Mouse (Mus musculus): ENCODE data around the gene Ifnar2.
"Not testable (repeated sequence)": the region's sequence is repeated elsewhere in the genome, so short reads cannot be mapped to it uniquely, and the experiment has no call there.

Gene Ifnar2

DNA sequence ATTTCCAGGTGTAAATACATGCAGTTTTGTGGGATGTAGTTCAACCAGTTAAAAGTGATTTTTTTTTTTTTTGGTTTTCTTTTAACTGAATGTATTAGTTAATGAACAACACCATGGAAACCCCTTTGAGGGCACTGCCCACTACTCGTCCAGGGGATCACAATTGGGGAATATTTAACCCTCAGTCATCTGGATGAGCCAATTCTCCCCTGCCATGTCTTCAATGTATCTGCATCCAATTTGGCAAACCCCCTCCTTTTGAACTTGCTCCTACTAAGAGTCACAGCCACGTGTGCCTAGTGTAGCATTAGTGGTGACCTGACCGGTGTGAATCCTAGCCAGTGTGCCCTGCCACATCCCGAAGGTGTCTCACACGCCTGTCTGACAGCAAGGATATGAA, 45.9 kb downstream of the Ifnar2 start:
- DNase-seq (ENCODE audit: extremely low read depth, insufficient read length, low spot score) = no peak

GRCm38 (mm10) chr16:91425816-91426215, 53.2 kb downstream of the Ifnar2 start:
- DNase-seq (ENCODE audit: extremely low read depth, insufficient read length, low spot score) = no peak

DNA sequence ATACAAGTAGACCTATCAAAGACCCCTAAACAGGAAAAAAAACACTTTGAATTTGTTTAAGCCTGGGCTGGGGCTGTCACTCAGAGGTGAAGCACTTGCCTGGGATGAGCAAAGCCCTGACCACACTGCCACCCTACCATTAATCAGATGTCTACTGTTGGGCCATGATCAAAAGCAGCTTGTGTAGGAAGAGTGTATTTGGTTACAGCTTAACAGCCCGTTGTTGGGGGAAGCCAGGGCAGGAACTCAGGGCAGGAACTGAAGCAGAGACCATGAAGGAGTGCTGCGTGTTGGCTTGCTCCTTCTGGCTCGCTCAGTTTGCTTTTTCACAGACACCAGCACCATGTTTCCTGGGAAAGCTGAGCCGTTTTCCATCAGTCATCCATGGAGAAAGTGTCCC, 54.0 kb downstream of the Ifnar2 start:
- no peak for DNase-seq (ENCODE audit: extremely low read depth, insufficient read length, low spot score)

- no peak for DNase-seq (ENCODE audit: extremely low read depth, insufficient read length, low spot score)
These were observed 54.9 kb downstream of the Ifnar2 start for GRCm38 (mm10) chr16:91427461-91427860.

DNA sequence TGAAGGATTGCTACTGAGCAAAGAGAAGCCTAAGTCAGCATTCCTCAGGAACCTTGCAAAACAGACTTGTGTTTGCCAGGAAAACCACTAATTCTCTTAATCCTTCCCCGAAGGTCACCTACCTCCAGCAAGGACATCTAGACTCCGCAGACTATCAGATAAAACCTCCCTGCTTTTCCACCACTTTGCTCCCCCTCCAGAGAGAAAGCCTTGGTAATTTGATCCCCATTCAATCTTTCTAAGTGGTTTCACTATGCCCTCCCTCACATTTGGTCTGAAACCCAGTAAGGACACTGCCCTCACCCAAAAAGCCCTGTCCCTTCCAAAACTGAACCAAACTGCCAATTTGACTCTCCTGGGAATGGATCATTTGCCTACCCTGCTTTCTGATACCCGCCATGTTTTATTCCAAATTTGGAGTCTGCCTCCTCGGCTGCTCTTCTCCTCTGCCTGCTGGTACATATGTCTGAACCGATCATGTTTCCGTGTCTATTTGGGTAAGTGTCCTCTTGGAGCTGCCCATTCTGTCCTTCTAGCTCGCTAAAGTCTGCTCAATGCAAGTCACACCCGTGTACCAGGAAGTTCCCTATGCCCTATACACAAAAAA, 55.8 kb downstream of the Ifnar2 start:
- no peak for DNase-seq (ENCODE audit: extremely low read depth, insufficient read length, low spot score)

DNA sequence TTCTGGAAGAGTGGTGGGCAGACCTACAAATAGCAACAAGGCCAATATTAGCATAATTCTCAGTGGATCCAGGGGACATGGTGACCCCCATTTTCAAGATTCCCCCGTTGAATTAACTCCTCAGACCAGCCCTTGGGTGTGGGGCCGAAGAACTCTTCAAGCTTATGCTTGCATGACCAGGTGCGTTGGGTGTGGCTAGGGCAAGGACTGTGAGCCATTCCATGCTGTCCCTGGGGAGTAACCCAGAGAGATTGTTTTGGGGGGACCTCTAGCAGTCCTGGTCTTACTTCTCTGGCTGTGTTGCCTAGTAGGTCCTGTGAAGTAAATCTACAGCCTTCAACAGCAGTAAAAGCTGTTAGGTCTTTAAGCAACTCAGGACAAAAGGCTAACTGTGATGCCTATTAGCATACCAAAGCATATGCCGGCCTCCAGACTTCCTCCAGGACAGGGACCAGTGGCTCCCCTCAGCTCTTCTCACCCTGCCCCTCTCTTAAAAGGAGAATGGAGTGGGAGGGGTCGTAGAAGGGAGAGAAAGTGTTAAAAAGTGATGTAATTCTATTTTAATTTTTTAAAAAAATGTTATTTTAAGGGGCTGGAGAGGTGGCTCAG, 60.2 kb downstream of the Ifnar2 start:
- no peak for DNase-seq (ENCODE audit: extremely low read depth, insufficient read length, low spot score)

DNA sequence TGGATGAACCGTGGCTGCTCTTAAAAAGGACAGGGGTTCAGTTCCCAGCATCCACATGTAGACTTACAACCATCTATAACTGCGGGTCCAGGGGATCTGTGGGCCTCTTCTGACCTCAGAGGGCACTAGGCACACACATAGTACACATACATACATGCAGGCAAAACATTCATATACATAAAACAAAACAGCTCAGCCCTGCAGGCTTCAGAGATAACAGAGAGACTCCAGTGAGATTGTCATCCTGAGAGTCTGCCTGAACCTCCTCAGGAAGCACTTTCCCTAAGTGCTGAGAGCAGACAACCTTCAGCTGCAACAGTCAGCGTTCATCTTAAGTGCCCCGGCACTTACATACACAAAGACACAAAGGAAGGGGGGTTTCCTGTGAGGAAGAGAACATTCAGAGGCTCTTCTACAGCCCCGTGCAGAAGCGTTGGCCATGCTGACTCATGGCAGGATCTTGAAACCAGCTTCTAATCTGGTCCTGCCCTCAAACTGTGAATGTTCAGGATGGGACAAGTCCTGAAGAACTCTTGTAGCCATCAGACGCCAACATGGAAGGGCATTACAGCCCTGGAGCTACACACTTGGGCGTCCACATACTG, 60.8 kb downstream of the Ifnar2 start:
- no peak for DNase-seq (ENCODE audit: extremely low read depth, insufficient read length, low spot score)

DNA sequence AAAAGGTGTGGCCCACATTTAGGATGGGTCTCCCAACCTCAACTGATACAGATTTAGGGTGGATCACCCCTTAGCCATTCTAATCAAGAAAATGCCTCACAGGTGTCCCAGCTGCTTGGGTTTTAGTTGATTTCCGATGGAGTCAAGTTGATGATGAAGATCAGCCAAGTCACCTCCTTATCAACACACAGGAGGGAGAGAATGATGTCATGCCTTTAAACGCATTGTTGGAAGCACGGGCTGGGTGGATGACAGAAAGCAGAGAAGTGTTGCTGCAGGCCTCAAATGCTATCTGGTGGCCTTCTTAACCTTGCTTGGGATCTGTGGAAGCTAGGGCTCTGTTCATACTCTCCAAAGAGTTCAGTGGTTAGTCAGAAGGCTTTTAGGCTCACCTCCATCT, 61.5 kb downstream of the Ifnar2 start:
- DNase-seq (ENCODE audit: extremely low read depth, insufficient read length, low spot score) = no peak

GRCm38 (mm10) chr16:91438081-91438480, 65.5 kb downstream of the Ifnar2 start:
- no peak for DNase-seq (ENCODE audit: extremely low read depth, insufficient read length, low spot score)

- not testable (repeated sequence) for DNase-seq (ENCODE audit: extremely low read depth, insufficient read length, low spot score)
These were observed 66.0 kb downstream of the Ifnar2 start for GRCm38 (mm10) chr16:91438599-91438998.

DNA sequence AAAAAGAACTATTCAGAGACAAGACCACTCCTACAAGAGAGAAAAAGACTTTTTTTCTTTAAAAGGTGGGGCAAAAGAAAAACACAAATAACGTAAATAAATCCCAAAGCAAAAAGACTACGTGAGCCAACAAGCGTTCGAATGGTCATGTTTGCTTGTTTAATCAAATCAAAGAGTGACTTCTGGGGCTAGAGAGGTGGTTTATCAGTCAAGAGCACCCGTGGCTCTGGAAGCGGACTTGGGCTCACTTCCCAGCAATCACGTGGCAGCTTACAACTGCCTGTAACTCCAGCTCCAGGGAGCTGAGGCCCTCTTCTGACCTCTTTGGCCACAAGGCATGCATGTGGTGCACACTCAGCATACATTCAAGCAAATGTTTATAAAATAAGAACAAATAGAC, 68.8 kb downstream of the Ifnar2 start:
- DNase-seq (ENCODE audit: extremely low read depth, insufficient read length, low spot score) = no peak

DNA sequence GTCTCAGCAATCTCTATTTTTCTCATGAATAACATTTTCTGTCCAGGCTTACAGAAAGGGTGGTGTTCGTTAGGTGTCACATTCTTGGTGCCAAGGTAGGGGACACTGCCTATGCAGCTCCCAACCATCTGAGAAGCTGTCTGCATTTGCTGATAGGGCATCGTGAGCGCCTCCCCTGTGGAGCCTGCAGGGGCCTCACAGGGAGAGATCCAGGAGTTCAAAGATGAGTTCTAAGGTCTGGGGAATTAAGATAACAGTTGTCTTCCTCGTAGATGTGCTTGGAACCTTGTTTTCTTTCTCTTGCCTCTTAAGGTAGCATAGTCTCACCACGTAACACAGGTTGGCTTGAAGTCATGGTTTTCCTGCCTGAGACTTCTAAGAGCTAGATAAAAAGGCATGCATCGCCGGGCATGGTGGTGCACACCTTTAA, 69.2 kb downstream of the Ifnar2 start:
- DNase-seq (ENCODE audit: extremely low read depth, insufficient read length, low spot score) = no peak

DNA sequence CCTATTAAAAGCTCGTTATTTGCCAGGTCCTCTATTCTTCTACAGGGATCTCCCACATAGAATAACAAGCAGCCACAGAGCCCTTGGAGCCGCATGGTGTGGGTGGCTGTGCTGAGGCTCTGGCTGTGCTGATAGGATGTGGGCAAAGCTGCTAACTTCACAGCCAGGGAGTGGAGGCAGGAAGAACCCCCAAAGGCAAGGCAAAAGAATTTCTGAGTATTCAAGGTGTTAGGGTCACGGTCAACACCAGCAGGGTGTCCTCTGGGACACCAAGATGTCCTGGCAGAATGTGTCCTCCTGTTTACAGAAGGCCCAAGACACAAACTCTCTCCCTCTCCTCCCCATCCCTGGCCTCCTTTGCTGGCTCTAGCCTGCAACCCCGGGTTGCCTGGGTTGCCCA, 69.9 kb downstream of the Ifnar2 start:
- DNase-seq (ENCODE audit: extremely low read depth, insufficient read length, low spot score) = no peak

GRCm38 (mm10) chr16:91443211-91443611, 70.6 kb downstream of the Ifnar2 start:
- no peak for DNase-seq (ENCODE audit: extremely low read depth, insufficient read length, low spot score)

- DNase-seq (ENCODE audit: extremely low read depth, insufficient read length, low spot score) = no peak
These were observed 72.3 kb downstream of the Ifnar2 start for GRCm38 (mm10) chr16:91444847-91445246.

- no peak for DNase-seq (ENCODE audit: extremely low read depth, insufficient read length, low spot score)
These were observed 73.0 kb downstream of the Ifnar2 start for GRCm38 (mm10) chr16:91445566-91445965.

DNA sequence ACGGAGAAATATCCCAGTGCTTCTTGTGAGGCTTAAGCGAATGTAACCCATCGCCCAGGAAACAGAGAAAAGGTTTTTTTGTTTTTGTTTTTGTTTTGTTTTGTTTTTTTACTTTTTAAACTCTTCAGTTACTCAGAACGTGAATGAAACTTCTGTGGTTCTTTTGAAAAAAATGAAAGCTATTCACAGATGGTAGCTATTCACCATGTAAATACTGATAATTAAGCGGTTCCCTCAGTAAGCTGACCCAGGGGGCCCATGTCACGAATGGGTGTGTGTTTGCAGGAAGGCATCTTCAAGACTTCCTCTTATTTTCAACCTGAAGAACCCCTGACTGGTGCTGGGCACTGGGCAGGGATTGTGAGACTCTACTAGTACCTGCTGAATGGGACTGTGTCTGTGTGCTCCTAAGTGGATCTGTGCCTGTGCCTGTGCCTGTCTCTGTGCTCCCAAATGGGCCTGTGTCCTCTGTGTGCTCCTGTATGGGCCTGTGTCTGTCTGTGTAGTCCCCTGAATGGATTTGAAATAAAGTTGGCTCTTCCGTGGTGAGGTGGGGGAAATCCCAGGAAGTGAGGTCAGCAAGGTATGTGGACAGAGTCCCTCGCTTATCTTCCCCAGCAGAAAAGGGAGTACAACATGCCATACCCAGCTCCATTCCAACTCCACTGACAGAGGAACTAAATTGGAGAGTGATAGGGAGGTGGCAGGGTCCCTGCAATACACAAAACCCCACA, 74.4 kb downstream of the Ifnar2 start:
- DNase-seq (ENCODE audit: extremely low read depth, insufficient read length, low spot score) = no peak

DNA sequence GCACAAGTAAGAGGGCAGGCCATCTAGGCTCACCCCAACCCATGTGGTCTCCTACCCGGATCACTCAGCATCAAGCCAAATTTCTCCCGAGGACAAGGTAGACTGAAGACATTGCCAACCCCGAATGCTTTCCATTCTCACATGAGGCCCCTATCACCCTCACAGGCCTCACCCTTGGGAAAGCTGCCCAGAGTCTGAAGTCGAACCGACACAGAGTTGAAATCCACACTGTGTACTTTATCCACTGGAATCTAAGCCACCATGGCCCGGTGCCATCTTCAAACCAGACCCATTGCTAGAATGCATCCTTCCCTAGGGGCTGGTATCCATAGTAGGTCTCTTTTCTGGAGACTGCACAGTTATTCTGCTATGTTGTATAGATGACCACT, 74.9 kb downstream of the Ifnar2 start:
- no peak for DNase-seq (ENCODE audit: extremely low read depth, insufficient read length, low spot score)

DNA sequence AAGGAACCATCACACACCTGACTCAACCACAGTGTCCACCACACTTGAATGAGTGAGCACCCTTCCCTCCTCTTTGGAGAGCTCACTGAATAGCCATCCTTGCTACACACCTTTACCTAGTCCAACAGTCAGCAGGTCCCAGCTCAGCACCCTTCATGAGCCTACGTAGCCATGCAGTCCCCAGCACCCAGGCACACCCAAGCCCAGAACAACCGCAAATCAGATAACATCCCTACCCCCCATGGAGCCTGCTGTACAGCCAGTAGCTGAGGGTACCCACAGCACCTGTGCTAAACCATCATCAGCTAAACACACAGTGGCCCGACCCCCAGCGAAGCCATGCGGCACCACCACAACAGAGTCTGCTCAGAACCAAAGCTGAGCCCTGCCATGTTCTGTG, 75.5 kb downstream of the Ifnar2 start:
- no peak for DNase-seq (ENCODE audit: extremely low read depth, insufficient read length, low spot score)

GRCm38 (mm10) chr16:91448895-91449294, 76.3 kb downstream of the Ifnar2 start:
- DNase-seq (ENCODE audit: extremely low read depth, insufficient read length, low spot score) = no peak

DNA sequence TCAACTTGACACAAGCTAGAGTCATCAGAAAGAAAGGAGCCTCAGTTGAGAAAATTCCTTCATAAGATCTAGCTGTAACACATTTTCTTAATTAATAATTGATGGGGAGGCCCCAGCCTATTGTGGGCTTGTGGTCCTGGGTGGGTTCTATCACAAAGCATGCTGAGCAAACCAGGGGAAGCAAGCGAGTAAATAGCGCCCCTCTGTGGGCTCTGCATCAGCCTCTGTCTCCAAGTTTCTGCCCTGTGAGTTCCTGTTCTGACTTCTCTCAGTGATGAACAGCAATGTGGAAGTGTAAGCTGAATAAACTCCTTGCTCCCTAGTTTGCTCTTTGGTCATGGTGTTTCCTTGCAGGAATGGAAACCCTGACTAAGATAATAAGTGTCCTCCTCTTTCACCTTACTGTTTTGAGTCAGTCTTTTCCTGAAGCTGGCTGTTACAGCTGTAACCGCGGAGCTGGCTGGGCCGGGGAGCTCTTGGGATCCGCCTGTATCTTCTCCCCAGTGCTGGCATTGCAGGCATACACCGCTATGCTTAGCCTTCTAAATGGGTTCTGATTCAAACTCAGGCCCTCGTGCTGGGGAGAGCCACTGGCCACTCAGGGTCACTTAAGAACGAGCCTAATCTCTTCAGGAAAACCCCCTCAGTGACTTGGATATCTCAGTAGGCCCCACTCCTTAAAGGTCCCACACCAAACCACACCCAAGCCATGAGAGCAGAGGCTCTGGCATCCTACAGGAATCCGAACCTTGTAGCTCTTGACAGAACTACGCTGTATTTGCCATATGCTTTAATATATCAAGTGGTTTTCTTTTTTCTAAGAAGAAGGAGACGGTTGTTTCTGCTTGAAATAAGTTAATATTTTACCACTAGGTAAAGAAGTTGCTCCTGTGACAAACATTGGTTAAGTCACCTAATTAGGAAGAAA, 77.8 kb downstream of the Ifnar2 start:
- no peak for DNase-seq (ENCODE audit: extremely low read depth, insufficient read length, low spot score)
